ENCODE assay signal across 23 mouse cellular contexts in the genomic region with DNA sequence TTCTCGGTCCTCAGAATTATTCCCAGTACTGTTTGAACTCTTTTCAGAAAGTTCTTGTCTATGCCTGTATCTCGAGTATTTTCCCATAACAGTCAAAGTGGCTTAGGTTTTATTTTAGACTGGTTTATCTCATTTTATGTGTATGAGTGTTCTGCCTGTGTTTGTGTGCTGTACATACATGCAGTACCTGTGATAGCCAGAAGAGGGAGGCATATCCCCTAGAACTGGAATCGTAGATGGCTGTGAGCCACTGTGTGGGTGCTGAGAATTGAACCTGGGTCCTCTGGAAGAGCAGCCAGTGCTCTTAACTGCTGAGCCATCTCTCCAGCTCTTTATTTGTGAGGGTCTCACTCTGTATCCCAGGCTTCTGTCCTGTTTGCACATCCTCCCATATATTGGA. TPM values are rescaled to one million over a fixed set of nuclear protein-coding genes. Genes with fewer than 3 reads are reported as not detected.
DNase-seq lines count a peak whose midpoint lies in the region; ATAC-seq and TF ChIP-seq lines count a peak whose summit lies in the region.
"Had no signal": no experiment of that assay in that cellular context is flagged by ENCODE, and none has a peak within 500 bp of the region (broad histone marks: within the 10 kb centered on the region; RNA-seq: fewer than 3 reads in every experiment).

No protein-coding gene starts in this region.

- peak; percentile 33 for TF ChIP-seq RAD21 in MEL (IDR thresholded peaks at IDR 0.05; ENCODE audit: low read depth, low read length)

- no peaks in the 10 kb centered on the region for H3K36me3 ChIP-seq in heart, adult 2 months (ENCODE audit: control insufficient read depth, insufficient read depth, low read length)
- H3K36me3 ChIP-seq in heart, embryonic 11.5 days (ENCODE audit: control insufficient read depth, insufficient read depth, low read length), result no peaks in the 10 kb centered on the region
- H3K36me3 ChIP-seq in liver, embryonic 14.5 days (replicated peaks; ENCODE audit: control insufficient read depth, insufficient read depth, low read depth), result no peaks in the 10 kb centered on the region
- peaks cover 30% of the 10 kb centered on the region for H3K36me3 ChIP-seq in liver, embryonic 12.5 days
- H3K36me3 ChIP-seq in MEL (ENCODE audit: control insufficient read depth in 1 of 2, insufficient read depth in 2 of 2, low read length in 2 of 2), result peaks cover 1 to 15% of the 10 kb centered on the region in 2 experiments
- H3K36me3 ChIP-seq: embryonic facial prominence, embryonic 10.5 days; midbrain, embryonic 12.5 days had no signal

- no peak for TF ChIP-seq EP300 in heart, adult 2 months (IDR thresholded peaks at IDR 0.05; ENCODE audit: insufficient read depth, low read depth, low read length)
- no peak for TF ChIP-seq EP300 in liver, embryonic 14.5 days (IDR thresholded peaks at IDR 0.05; ENCODE audit: low read depth)
- no peak for TF ChIP-seq EP300 in MEL (IDR thresholded peaks at IDR 0.05; ENCODE audit: low read depth in 1 of 2, low read length in 2 of 2)

- ATAC-seq in heart, embryonic 11.5 days (replicated peaks; ENCODE audit: insufficient number of reproducible peaks, low FRiP score, low TSS enrichment), result no peak
- ATAC-seq in liver, embryonic 14.5 days (ENCODE audit: insufficient read depth), result no peak
- no peak for ATAC-seq in liver, embryonic 12.5 days
- ATAC-seq in erythroblast, adult 5-6 weeks (replicated peaks; ENCODE audit: low FRiP score, poor library complexity, severe bottlenecking), result no peak
- ATAC-seq: Patski had no signal

- H3K4me1 ChIP-seq in heart, adult 2 months (ENCODE audit: control insufficient read depth, insufficient read depth, low read length), result no peaks in the 10 kb centered on the region
- no peaks in the 10 kb centered on the region for H3K4me1 ChIP-seq in heart, embryonic 11.5 days (ENCODE audit: control insufficient read depth, insufficient read depth, low read length)
- no peaks in the 10 kb centered on the region for H3K4me1 ChIP-seq in liver, embryonic 14.5 days (replicated peaks; ENCODE audit: control insufficient read depth in 2 of 2, insufficient read depth in 2 of 2, low read length in 1 of 2)
- H3K4me1 ChIP-seq in liver, embryonic 12.5 days, result peaks cover 14% of the 10 kb centered on the region
- H3K4me1 ChIP-seq in MEL (ENCODE audit: control insufficient read depth in 1 of 2, insufficient read depth in 2 of 2, low read length in 2 of 2), result peaks cover 0 to 20% of the 10 kb centered on the region in 2 experiments; a peak in 2 of 4 replicates
- H3K4me1 ChIP-seq: limb, embryonic 13.5 days; midbrain, embryonic 12.5 days had no signal

- no peaks in the 10 kb centered on the region for H3K79me2 ChIP-seq in heart, adult 2 months (replicated peaks; ENCODE audit: control insufficient read depth, insufficient read depth, low read length)
- no peaks in the 10 kb centered on the region for H3K79me2 ChIP-seq in MEL (ENCODE audit: control insufficient read depth, insufficient read depth, low read length, poor library complexity)

- peak; percentile 48 for TF ChIP-seq CTCF in heart, adult 2 months (IDR thresholded peaks at IDR 0.05)
- peak; percentile 66 for TF ChIP-seq CTCF in liver, embryonic 14.5 days (IDR thresholded peaks at IDR 0.05; ENCODE audit: low read depth)
- TF ChIP-seq CTCF in MEL (IDR thresholded peaks at IDR 0.05 in 2 of 3, conservative IDR thresholded peaks at IDR 0.05 in 1 of 3; ENCODE audit: control insufficient read depth in 1 of 3, insufficient read depth in 1 of 3, low read depth in 2 of 3, low read length in 3 of 3, poor library complexity in 1 of 3, severe bottlenecking in 1 of 3), result peak; percentile 32 to 74 (median 56); a peak in 5 of 6 replicates

- no peak overlapping the region for H3K27ac ChIP-seq in heart, adult 2 months
- H3K27ac ChIP-seq in heart, embryonic 11.5 days (ENCODE audit: low read depth, low read length), result no peak overlapping the region
- H3K27ac ChIP-seq in liver, embryonic 14.5 days, result no peak overlapping the region
- no peak overlapping the region for H3K27ac ChIP-seq in liver, embryonic 12.5 days
- no peak overlapping the region for H3K27ac ChIP-seq in MEL (ENCODE audit: control insufficient read depth, low read depth, low read length)
- H3K27ac ChIP-seq: embryonic facial prominence, embryonic 10.5 days; limb, embryonic 13.5 days; midbrain, embryonic 12.5 days had no signal

- H3K9me3 ChIP-seq in heart, embryonic 11.5 days (replicated peaks; ENCODE audit: control insufficient read depth, low read length), result peaks cover 5% of the 10 kb centered on the region; the same call in 1 of the 2 replicates
- H3K9me3 ChIP-seq in liver, embryonic 14.5 days (ENCODE audit: control insufficient read depth, low read length), result no peaks in the 10 kb centered on the region; the same call in 1 of the 2 replicates
- H3K9me3 ChIP-seq in liver, embryonic 12.5 days (replicated peaks), result no peaks in the 10 kb centered on the region; the same call in 1 of the 2 replicates
- H3K9me3 ChIP-seq in MEL (replicated peaks; ENCODE audit: insufficient read depth, low read length), result no peaks in the 10 kb centered on the region

- H3K4me3 ChIP-seq in heart, adult 2 months, result no peak overlapping the region
- no peak overlapping the region for H3K4me3 ChIP-seq in heart, embryonic 11.5 days (ENCODE audit: low read depth, low read length)
- H3K4me3 ChIP-seq in liver, embryonic 14.5 days (ENCODE audit: insufficient read depth in 1 of 2, low read depth in 2 of 2, low read length in 2 of 2), result no peak overlapping the region
- no peak overlapping the region for H3K4me3 ChIP-seq in liver, embryonic 12.5 days
- no peak overlapping the region for H3K4me3 ChIP-seq in MEL (ENCODE audit: control insufficient read depth in 1 of 2, insufficient read depth in 1 of 2, low read depth in 2 of 2, low read length in 2 of 2)
- H3K4me3 ChIP-seq: embryonic facial prominence, embryonic 10.5 days; limb, embryonic 13.5 days; midbrain, embryonic 12.5 days had no signal

- intact Hi-C loops in heart, adult 2 months (cut with DNase I), result no loop called here

- H3K4me2 ChIP-seq in heart, embryonic 11.5 days, result no peak overlapping the region
- no peak overlapping the region for H3K4me2 ChIP-seq in liver, embryonic 14.5 days (ENCODE audit: low read depth)
- H3K4me2 ChIP-seq in liver, embryonic 12.5 days, result no peak overlapping the region
- H3K4me2 ChIP-seq: limb, embryonic 13.5 days; midbrain, embryonic 12.5 days had no signal

- no peak overlapping the region for H3K9ac ChIP-seq in heart, adult 2 months (ENCODE audit: low read depth, low read length)
- no peak overlapping the region for H3K9ac ChIP-seq in heart, embryonic 11.5 days (ENCODE audit: low read depth, low read length)
- no peak overlapping the region for H3K9ac ChIP-seq in liver, embryonic 14.5 days (replicated peaks)
- no peak overlapping the region for H3K9ac ChIP-seq in liver, embryonic 12.5 days
- H3K9ac ChIP-seq in MEL (ENCODE audit: control insufficient read depth, low read depth, low read length, poor library complexity, severe bottlenecking), result no peak overlapping the region
- H3K9ac ChIP-seq: limb, embryonic 13.5 days; midbrain, embryonic 12.5 days had no signal

- H3K27me3 ChIP-seq in heart, adult 2 months (ENCODE audit: control insufficient read depth, insufficient read depth, low read length), result no peaks in the 10 kb centered on the region; the same call in 1 of the 2 replicates
- peaks cover 3% of the 10 kb centered on the region; the same call in 1 of the 2 replicates for H3K27me3 ChIP-seq in heart, embryonic 11.5 days (ENCODE audit: control insufficient read depth, insufficient read depth, low read length)
- H3K27me3 ChIP-seq in liver, embryonic 14.5 days (ENCODE audit: control insufficient read depth, insufficient read depth, low read length), result no peaks in the 10 kb centered on the region
- no peaks in the 10 kb centered on the region; the same call in 1 of the 2 replicates for H3K27me3 ChIP-seq in liver, embryonic 12.5 days (replicated peaks)
- no peaks in the 10 kb centered on the region for H3K27me3 ChIP-seq in MEL (ENCODE audit: control insufficient read depth in 1 of 2, insufficient read depth in 2 of 2, low read length in 2 of 2)
- H3K27me3 ChIP-seq: Patski had no signal

- WGBS in heart, adult 2 months, result 71% methylated on average over 3 of the region's 3 CpGs
- 72% methylated on average over 3 of the region's 3 CpGs for WGBS in heart, embryonic 11.5 days (ENCODE audit: insufficient replicate concordance)
- 64% methylated on average over 3 of the region's 3 CpGs for WGBS in liver, embryonic 14.5 days (ENCODE audit: insufficient replicate concordance)
- 74% methylated on average over 3 of the region's 3 CpGs for WGBS in liver, embryonic 12.5 days (ENCODE audit: insufficient replicate concordance)

- no peak for TF ChIP-seq POLR2A in heart, adult 2 months (IDR thresholded peaks at IDR 0.05; ENCODE audit: insufficient read depth, low read depth, low read length)
- TF ChIP-seq POLR2A in MEL (IDR thresholded peaks at IDR 0.05; ENCODE audit: control insufficient read depth in 1 of 2, insufficient read depth in 1 of 2, low read depth in 1 of 2, low read length in 2 of 2, poor library complexity in 1 of 2), result no peak

- DNase-seq in heart, adult 2 months, result no peak
- DNase-seq in liver, embryonic 14.5 days (ENCODE audit: low read depth in 3 of 3, low spot score in 3 of 3), result no peak
- DNase-seq in 3T3-L1 (ENCODE audit: low read depth, low spot score) (peak; percentile 9), MEL (ENCODE audit: low read depth, low spot score) (peak; percentile 54)
- DNase-seq in urinary bladder, postnatal 10 days (ENCODE audit: low spot score), result no peak
- DNase-seq: adrenal gland, adult 2 months; B cell, adult 2 months; cerebellum, adult 11-12 months; cerebellum, postnatal 36 days; gastrocnemius, postnatal 25 days; kidney, adult 8-10 months; lung, postnatal 14 days; thymus, adult 18-20 months had no signal

RNA-seq across cellular contexts. Expression of gene Phldb3, which starts 10.6 kb away (rescaled TPM):
- total RNA-seq in heart, adult 2 months (2021), result under 1 TPM; 0.27 to 0.34 TPM
- polyA plus RNA-seq in heart, adult 2 months (2012; rRNA removed), result 0.20 and 0.25 TPM in 2 replicates
- polyA plus RNA-seq in heart, embryonic 11.5 days (2014; fragmentation: Nextera tagmentation; extraction: Ambion mirVana), result 0.06 TPM in 1 of 2 replicates, not detected in the other
- polyA plus RNA-seq in liver, embryonic 14.5 days (2012; rRNA removed), result 0.38 and 0.59 TPM in 2 replicates
- polyA plus RNA-seq in liver, embryonic 14.5 days (2014; fragmentation: Nextera tagmentation; extraction: Ambion mirVana), result 0.06 and 0.15 TPM in 2 replicates
- 0.08 and 0.22 TPM in 2 replicates for polyA plus RNA-seq in liver, embryonic 12.5 days (2016; fragmentation: Nextera tagmentation; extraction: Ambion mirVana)
- 6.0 and 6.4 TPM in 2 replicates for total RNA-seq in MEL (2012; rRNA removed)
- polyA plus RNA-seq in MEL (2012; ENCODE audit: insufficient read depth in 1 of 2, insufficient read length in 2 of 2, low read depth in 1 of 2, low replicate concordance in 2 of 2, missing spikeins in 1 of 2), result 10 to 100 TPM in 1 of 2 experiments, not detected in 1; 10.8 TPM
- total RNA-seq in erythroblast, adult 5-6 weeks (2015; ENCODE audit: low replicate concordance), result 0.84 TPM in 1 of 2 replicates, not detected in the other
- total RNA-seq in erythroblast, adult 5-6 weeks (2017; ENCODE audit: low replicate concordance), result 0.85 and 3.2 TPM in 2 replicates
- polyA plus RNA-seq: embryonic facial prominence, embryonic 10.5 days; heart, embryonic 14.5 days; midbrain, embryonic 12.5 days had no signal

RNA-seq across cellular contexts. Expression of gene Lypd3, which starts 15.2 kb away (rescaled TPM):
- total RNA-seq in heart, adult 2 months (2021), result not detected
- not detected in 2 replicates for polyA plus RNA-seq in heart, adult 2 months (2012; rRNA removed)
- polyA plus RNA-seq in heart, embryonic 11.5 days (2014; fragmentation: Nextera tagmentation; extraction: Ambion mirVana), result 0.09 TPM in 1 of 2 replicates, not detected in the other
- 0.03 TPM in 1 of 2 replicates, not detected in the other for polyA plus RNA-seq in liver, embryonic 14.5 days (2012; rRNA removed)
- polyA plus RNA-seq in liver, embryonic 14.5 days (2014; fragmentation: Nextera tagmentation; extraction: Ambion mirVana), result not detected in 2 replicates
- not detected in 2 replicates for polyA plus RNA-seq in liver, embryonic 12.5 days (2016; fragmentation: Nextera tagmentation; extraction: Ambion mirVana)
- not detected in 2 replicates for total RNA-seq in MEL (2012; rRNA removed)
- not detected for polyA plus RNA-seq in MEL (2012; ENCODE audit: insufficient read depth in 1 of 2, insufficient read length in 2 of 2, low read depth in 1 of 2, low replicate concordance in 2 of 2, missing spikeins in 1 of 2)
- not detected in 2 replicates for total RNA-seq in erythroblast, adult 5-6 weeks (2015; ENCODE audit: low replicate concordance)
- total RNA-seq in erythroblast, adult 5-6 weeks (2017; ENCODE audit: low replicate concordance), result not detected in 2 replicates
- total RNA-seq: gastrocnemius, postnatal 25 days had no signal
- polyA plus RNA-seq: heart, embryonic 14.5 days; Patski had no signal

RNA-seq across cellular contexts. Expression of gene Zfp575, which starts 33.8 kb away (rescaled TPM):
- total RNA-seq in heart, adult 2 months (2021), result under 1 TPM in 1 of 2 experiments, not detected in 1; 0.07 TPM
- 0.08 TPM in 1 of 2 replicates, not detected in the other for polyA plus RNA-seq in heart, adult 2 months (2012; rRNA removed)
- polyA plus RNA-seq in heart, embryonic 11.5 days (2014; fragmentation: Nextera tagmentation; extraction: Ambion mirVana), result 0.42 and 0.44 TPM in 2 replicates
- 0.09 and 0.11 TPM in 2 replicates for polyA plus RNA-seq in liver, embryonic 14.5 days (2012; rRNA removed)
- 0.04 TPM in 1 of 2 replicates, not detected in the other for polyA plus RNA-seq in liver, embryonic 14.5 days (2014; fragmentation: Nextera tagmentation; extraction: Ambion mirVana)
- 0.41 and 0.57 TPM in 2 replicates for polyA plus RNA-seq in liver, embryonic 12.5 days (2016; fragmentation: Nextera tagmentation; extraction: Ambion mirVana)
- 0.26 and 0.58 TPM in 2 replicates for total RNA-seq in MEL (2012; rRNA removed)
- polyA plus RNA-seq in MEL (2012; ENCODE audit: insufficient read depth in 1 of 2, insufficient read length in 2 of 2, low read depth in 1 of 2, low replicate concordance in 2 of 2, missing spikeins in 1 of 2), result under 1 TPM in 1 of 2 experiments, not detected in 1; 0.50 TPM
- total RNA-seq in erythroblast, adult 5-6 weeks (2015; ENCODE audit: low replicate concordance), result not detected in 2 replicates
- not detected in 2 replicates for total RNA-seq in erythroblast, adult 5-6 weeks (2017; ENCODE audit: low replicate concordance)
- polyA plus RNA-seq: Patski had no signal

RNA-seq across cellular contexts. Expression of gene Ethe1, which starts 33.9 kb away (rescaled TPM):
- 10 to 100 TPM; 53.2 to 65.2 TPM for total RNA-seq in heart, adult 2 months (2021)
- 50.4 and 57.3 TPM in 2 replicates for polyA plus RNA-seq in heart, adult 2 months (2012; rRNA removed)
- 23.4 and 23.9 TPM in 2 replicates for polyA plus RNA-seq in heart, embryonic 11.5 days (2014; fragmentation: Nextera tagmentation; extraction: Ambion mirVana)
- 14.8 and 16.5 TPM in 2 replicates for polyA plus RNA-seq in liver, embryonic 14.5 days (2012; rRNA removed)
- 24.8 and 27.3 TPM in 2 replicates for polyA plus RNA-seq in liver, embryonic 14.5 days (2014; fragmentation: Nextera tagmentation; extraction: Ambion mirVana)
- 15.1 and 17.0 TPM in 2 replicates for polyA plus RNA-seq in liver, embryonic 12.5 days (2016; fragmentation: Nextera tagmentation; extraction: Ambion mirVana)
- total RNA-seq in MEL (2012; rRNA removed), result 17.8 and 21.0 TPM in 2 replicates
- 10 to 100 TPM in 1 of 2 experiments, not detected in 1; 33.3 TPM for polyA plus RNA-seq in MEL (2012; ENCODE audit: insufficient read depth in 1 of 2, insufficient read length in 2 of 2, low read depth in 1 of 2, low replicate concordance in 2 of 2, missing spikeins in 1 of 2)
- total RNA-seq in erythroblast, adult 5-6 weeks (2015; ENCODE audit: low replicate concordance), result 22.3 and 28.0 TPM in 2 replicates
- 9.5 and 10.7 TPM in 2 replicates for total RNA-seq in erythroblast, adult 5-6 weeks (2017; ENCODE audit: low replicate concordance)

RNA-seq across cellular contexts. Expression of gene Tex101, which starts 55.3 kb away (rescaled TPM):
- not detected for total RNA-seq in heart, adult 2 months (2021)
- 0.15 and 0.27 TPM in 2 replicates for polyA plus RNA-seq in heart, adult 2 months (2012; rRNA removed)
- not detected in 2 replicates for polyA plus RNA-seq in heart, embryonic 11.5 days (2014; fragmentation: Nextera tagmentation; extraction: Ambion mirVana)
- polyA plus RNA-seq in liver, embryonic 14.5 days (2012; rRNA removed), result not detected in 2 replicates
- polyA plus RNA-seq in liver, embryonic 14.5 days (2014; fragmentation: Nextera tagmentation; extraction: Ambion mirVana), result not detected in 2 replicates
- not detected in 2 replicates for polyA plus RNA-seq in liver, embryonic 12.5 days (2016; fragmentation: Nextera tagmentation; extraction: Ambion mirVana)
- 0.15 TPM in 1 of 2 replicates, not detected in the other for total RNA-seq in MEL (2012; rRNA removed)
- polyA plus RNA-seq in MEL (2012; ENCODE audit: insufficient read depth in 1 of 2, insufficient read length in 2 of 2, low read depth in 1 of 2, low replicate concordance in 2 of 2, missing spikeins in 1 of 2), result under 1 TPM in 1 of 2 experiments, not detected in 1; 0.08 TPM
- total RNA-seq in erythroblast, adult 5-6 weeks (2015; ENCODE audit: low replicate concordance), result not detected in 2 replicates
- total RNA-seq in erythroblast, adult 5-6 weeks (2017; ENCODE audit: low replicate concordance), result not detected in 2 replicates
- total RNA-seq: adrenal gland, adult 2 months; gastrocnemius, postnatal 25 days had no signal
- polyA plus RNA-seq: adrenal gland, adult 2 months; embryonic facial prominence, embryonic 10.5 days; heart, embryonic 14.5 days; hindbrain, embryonic 11.5 days; large intestine, adult 2 months; limb, embryonic 13.5 days; midbrain, embryonic 12.5 days; Patski had no signal

Comparison
In these comparisons a context has a peak if more than half of its experiments do, and no peak if none do; other contexts are left out.
1. DNase-seq: peak in 3T3-L1 (single experiment) and MEL (single experiment); none in heart, adult 2 months (0 of 2), liver, embryonic 14.5 days (0 of 3) and urinary bladder, postnatal 10 days (single experiment).
2. Peak in every context shown above with its lines, with median percentiles within 50 percentile points of each other: CTCF ChIP-seq.